In genomic region chr3:103743208-103743607, GRCm38 (mm10) we compare ENCODE assay signal across 51 mouse cellular contexts. TPM values are rescaled to one million over a fixed set of nuclear protein-coding genes. Genes with fewer than 3 reads are reported as not detected.
"Had no signal": no experiment of that assay in that cellular context is flagged by ENCODE, and none has a peak within 500 bp of the region (broad histone marks: within the 10 kb centered on the region; RNA-seq: fewer than 3 reads in every experiment).

No protein-coding gene starts in this region.

- H3K27ac ChIP-seq: heart, embryonic 13.5 days; heart, embryonic 15.5 days; hindbrain, embryonic 10.5 days; hindbrain, embryonic 12.5 days; hindbrain, embryonic 13.5 days; hindbrain, embryonic 14.5 days; hindbrain, embryonic 15.5 days; hindbrain, postnatal 0 days; intestine, embryonic 15.5 days; kidney, embryonic 15.5 days; kidney, postnatal 0 days; layer of hippocampus, adult 2 months; left cerebral cortex, adult 2 months had no signal

- H3K27me3 ChIP-seq: heart, embryonic 12.5 days; heart, embryonic 13.5 days; heart, embryonic 15.5 days; hindbrain, embryonic 12.5 days; hindbrain, embryonic 13.5 days; hindbrain, embryonic 15.5 days; intestine, embryonic 15.5 days; kidney, embryonic 15.5 days had no signal

- H3K9ac ChIP-seq: heart, embryonic 12.5 days; heart, embryonic 13.5 days; heart, embryonic 15.5 days; hindbrain, embryonic 12.5 days; hindbrain, embryonic 13.5 days; hindbrain, embryonic 14.5 days; hindbrain, embryonic 15.5 days; intestine, embryonic 15.5 days; kidney, embryonic 15.5 days had no signal

- DNase-seq: heart, postnatal 10 days; heart, postnatal 14 days; heart, postnatal 36 days; heart, postnatal 4 days; kidney, adult 11 months; kidney, adult 18-20 months; kidney, adult 2 months; kidney, adult 8-10 months; kidney, adult 9 months; kidney, postnatal 10 days; kidney, postnatal 14 days; kidney, postnatal 25 days; kidney, postnatal 36 days; kidney, postnatal 4 days; layer of hippocampus, adult 9-11 months; layer of hippocampus, postnatal 36 days had no signal

- H3K4me3 ChIP-seq: heart, embryonic 12.5 days; heart, embryonic 13.5 days; heart, embryonic 15.5 days; hindbrain, embryonic 10.5 days; hindbrain, embryonic 12.5 days; hindbrain, embryonic 13.5 days; hindbrain, embryonic 15.5 days; intestine, embryonic 15.5 days; kidney, embryonic 15.5 days; layer of hippocampus, adult 2 months; left cerebral cortex, adult 2 months had no signal

- H3K4me1 ChIP-seq: hindbrain, embryonic 15.5 days had no signal

- H3K4me2 ChIP-seq: heart, embryonic 11.5 days; heart, embryonic 12.5 days; heart, embryonic 13.5 days; heart, embryonic 15.5 days; hindbrain, embryonic 12.5 days; hindbrain, embryonic 13.5 days; hindbrain, embryonic 14.5 days; hindbrain, embryonic 15.5 days; intestine, embryonic 15.5 days; kidney, embryonic 15.5 days had no signal

- ATAC-seq: hindbrain, postnatal 0 days; inflammation-experienced regulatory T-cells, adult 6 months; intestine, embryonic 15.5 days; intestine, embryonic 16.5 days; intestine, postnatal 0 days had no signal

- H3K9me3 ChIP-seq: heart, embryonic 12.5 days; heart, embryonic 13.5 days; heart, embryonic 15.5 days; hindbrain, embryonic 10.5 days; hindbrain, embryonic 12.5 days; hindbrain, embryonic 13.5 days; hindbrain, embryonic 15.5 days; intestine, embryonic 15.5 days; kidney, embryonic 15.5 days had no signal

RNA-seq across cellular contexts. Expression of gene Gm10964, which starts 4.0 kb away (rescaled TPM):
- total RNA-seq: heart, postnatal 10 days; heart, postnatal 14 days; heart, postnatal 25 days; heart, postnatal 36 days; heart, postnatal 4 days; hematopoietic stem cell, adult 5-6 weeks; hindbrain, postnatal 0 days; layer of hippocampus, adult 18-20 months; layer of hippocampus, adult 2 months; layer of hippocampus, adult 8-10 months; layer of hippocampus, postnatal 10 days; layer of hippocampus, postnatal 14 days; layer of hippocampus, postnatal 25 days; layer of hippocampus, postnatal 36 days; left cerebral cortex, adult 18-20 months; left cerebral cortex, adult 2 months had no signal
- polyA plus RNA-seq: heart, embryonic 11.5 days; heart, embryonic 12.5 days; heart, embryonic 13.5 days; heart, embryonic 14.5 days; heart, embryonic 15.5 days; heart, embryonic 16.5 days; heart, postnatal 0 days; hindbrain, embryonic 10.5 days; hindbrain, embryonic 11.5 days; hindbrain, embryonic 12.5 days; hindbrain, embryonic 13.5 days; hindbrain, embryonic 14.5 days; hindbrain, embryonic 15.5 days; hindbrain, embryonic 16.5 days; hindbrain, postnatal 0 days; inflammation-experienced regulatory T-cells, adult 6 months; intestine, embryonic 14.5 days; intestine, embryonic 15.5 days; intestine, embryonic 16.5 days; intestine, postnatal 0 days; kidney, adult 2 months; kidney, embryonic 14.5 days; kidney, embryonic 15.5 days; kidney, embryonic 16.5 days; kidney, postnatal 0 days; large intestine, adult 2 months had no signal
